Mouse (Mus musculus) lung, adult 2 months (tissue): ENCODE data around the gene Nlrc3.

Experiments used
- CTCF ChIP-seq: fragments of 200-500 bp; IDR thresholded peaks from 2 replicates; pipeline ENCODE4 v1.5.1; 2011; ENCODE audit warnings: mild to moderate bottlenecking, low read length, control low read depth; ENCODE audit not compliant: insufficient read depth
- POLR2A ChIP-seq: fragments of 200-500 bp; IDR thresholded peaks from 2 replicates; pipeline ENCODE4 v1.6.1; 2011; ENCODE audit warnings: low read depth, mild to moderate bottlenecking, control low read depth, low read length, borderline replicate concordance; ENCODE audit errors: extremely low read depth

- TF ChIP-seq CTCF: no peak
- TF ChIP-seq POLR2A: no peak
Observed at GRCm38 (mm10) chr16:3923515-3923914, 52.9 kb downstream of the Nlrc3 start.
